Mouse (Mus musculus) liver, postnatal 0 days (tissue): ENCODE results near the gene Wnt4.

Experiments
- CTCF ChIP-seq: sonication (generic); IDR thresholded peaks from 2 replicates; pipeline ENCODE4 v1.5.1; 2016; ENCODE audit warnings: antibody characterized with exemption, low read depth
- EP300 ChIP-seq: IDR thresholded peaks from 2 replicates; pipeline ENCODE4 v1.6.1; 2016; ENCODE audit warnings: antibody characterized with exemption, low read depth, mild to moderate bottlenecking

- no peak for TF ChIP-seq CTCF
- TF ChIP-seq EP300, result no peak
Observed at GRCm38 (mm10) chr4:137342816-137343215, 65.5 kb downstream of the Wnt4 start.
